27 mouse cellular contexts compared by ENCODE assay signal in genomic region chr6:28521416-28521815, GRCm38 (mm10). TPM values are rescaled to one million over a fixed set of nuclear protein-coding genes. Genes with fewer than 3 reads are reported as not detected.
DNase-seq lines count a peak whose midpoint lies in the region; ATAC-seq and TF ChIP-seq lines count a peak whose summit lies in the region.
"Had no signal": no experiment of that assay in that cellular context is flagged by ENCODE, and none has a peak within 500 bp of the region (broad histone marks: within the 10 kb centered on the region; RNA-seq: fewer than 3 reads in every experiment).

No protein-coding gene starts in this region.

- H3K4me1 ChIP-seq in MEL (ENCODE audit: control insufficient read depth in 1 of 2, insufficient read depth in 2 of 2, low read length in 2 of 2) = peaks cover 7 to 12% of the 10 kb centered on the region in 2 experiments
- H3K4me1 ChIP-seq: embryonic facial prominence, embryonic 13.5 days; forebrain, embryonic 10.5 days had no signal

- TF ChIP-seq RAD21 in MEL (IDR thresholded peaks at IDR 0.05; ENCODE audit: low read depth, low read length) = no peak

- peak; percentile 45; the same call in 1 of the 2 replicates for ATAC-seq in common myeloid progenitor, adult 5-6 weeks (replicated peaks; ENCODE audit: low read depth, poor library complexity, severe bottlenecking)
- peak; percentile 70 for ATAC-seq in megakaryocyte-erythroid progenitor cell, adult 5-6 weeks (replicated peaks; ENCODE audit: low FRiP score, low TSS enrichment, poor library complexity, severe bottlenecking)
- ATAC-seq: activated CD4-positive, CD25-positive, alpha-beta regulatory T cell, adult 4 months; CD4-positive, CD25-positive, alpha-beta regulatory T cell, adult 4 months; forebrain, embryonic 14.5 days; forebrain, embryonic 16.5 days; Patski had no signal

- TF ChIP-seq POLR2A in MEL (IDR thresholded peaks at IDR 0.05; ENCODE audit: control insufficient read depth in 1 of 2, insufficient read depth in 1 of 2, low read depth in 1 of 2, low read length in 2 of 2, poor library complexity in 1 of 2) = no peak

- 0 out of 4 replicates have a peak, but pooled peaks of 1 of the 2 experiments have one; percentile 16 for TF ChIP-seq EP300 in MEL (IDR thresholded peaks at IDR 0.05; ENCODE audit: low read depth in 1 of 2, low read length in 2 of 2)

- peak; percentile 55 for DNase-seq in MEL (ENCODE audit: low read depth, low spot score)
- DNase-seq in thymus, postnatal 14 days = no peak
- DNase-seq in urinary bladder, postnatal 14 days (ENCODE audit: low spot score) = no peak
- DNase-seq: adrenal gland, adult 8-10 months; adrenal gland, postnatal 14 days; adrenal gland, postnatal 36 days; B cell, adult 2 months; cerebellum, adult 11-12 months; cerebellum, adult 2 months; cerebellum, adult 9-10 months; cerebellum, postnatal 10 days; cerebellum, postnatal 25 days; embryo, embryonic 11 days had no signal

- H3K79me2 ChIP-seq in MEL (ENCODE audit: control insufficient read depth, insufficient read depth, low read length, poor library complexity) = 0 out of 2 replicates have a peak, but pooled peaks cover 3% of the 10 kb centered on the region

- no peak overlapping the region for H3K27ac ChIP-seq in MEL (ENCODE audit: control insufficient read depth, low read depth, low read length)
- H3K27ac ChIP-seq: embryonic facial prominence, embryonic 13.5 days; embryonic facial prominence, embryonic 15.5 days; forebrain, embryonic 10.5 days; forebrain, embryonic 12.5 days had no signal

- H3K9me3 ChIP-seq in MEL (replicated peaks; ENCODE audit: insufficient read depth, low read length) = no peaks in the 10 kb centered on the region
- H3K9me3 ChIP-seq: embryonic facial prominence, embryonic 13.5 days; embryonic facial prominence, embryonic 15.5 days; forebrain, embryonic 10.5 days; forebrain, embryonic 12.5 days; G1E had no signal

- TF ChIP-seq CTCF in MEL (IDR thresholded peaks at IDR 0.05 in 2 of 3, conservative IDR thresholded peaks at IDR 0.05 in 1 of 3; ENCODE audit: control insufficient read depth in 1 of 3, insufficient read depth in 1 of 3, low read depth in 2 of 3, low read length in 3 of 3, poor library complexity in 1 of 3, severe bottlenecking in 1 of 3) = no peak

- no peak overlapping the region for H3K9ac ChIP-seq in MEL (ENCODE audit: control insufficient read depth, low read depth, low read length, poor library complexity, severe bottlenecking)
- H3K9ac ChIP-seq: embryonic facial prominence, embryonic 13.5 days; embryonic facial prominence, embryonic 15.5 days; forebrain, embryonic 12.5 days had no signal

- H3K36me3 ChIP-seq in MEL (ENCODE audit: control insufficient read depth in 1 of 2, insufficient read depth in 2 of 2, low read length in 2 of 2) = peaks cover 18 to 59% of the 10 kb centered on the region in 2 experiments

- no peaks in the 10 kb centered on the region for H3K27me3 ChIP-seq in MEL (ENCODE audit: control insufficient read depth in 1 of 2, insufficient read depth in 2 of 2, low read length in 2 of 2)
- H3K27me3 ChIP-seq: CH12.LX; embryonic facial prominence, embryonic 13.5 days; embryonic facial prominence, embryonic 15.5 days; forebrain, embryonic 12.5 days; Patski had no signal

- no peak overlapping the region for H3K4me3 ChIP-seq in MEL (ENCODE audit: control insufficient read depth in 1 of 2, insufficient read depth in 1 of 2, low read depth in 2 of 2, low read length in 2 of 2)
- H3K4me3 ChIP-seq: embryonic facial prominence, embryonic 13.5 days; embryonic facial prominence, embryonic 15.5 days; erythroblast, embryonic 14.5 days; forebrain, embryonic 10.5 days; forebrain, embryonic 12.5 days had no signal

TF ChIP-seq in MEL, 35 proteins besides CTCF, POLR2A, EP300 and RAD21:
- no peak for TF ChIP-seq MYC (IDR thresholded peaks at IDR 0.05; ENCODE audit: low read depth, low read length)
- TF ChIP-seq ETS1 (IDR thresholded peaks at IDR 0.05; ENCODE audit: low read depth, low read length) = 0 out of 2 replicates have a peak, but pooled peaks have one; percentile 39
- 0 out of 2 replicates have a peak, but pooled peaks have one; percentile 22 for TF ChIP-seq GATA1 (IDR thresholded peaks at IDR 0.05; ENCODE audit: low read depth, low read length)
- 0 out of 2 replicates have a peak, but pooled peaks have one; percentile 28 for TF ChIP-seq SIN3A (IDR thresholded peaks at IDR 0.05; ENCODE audit: low read length)
- no peak for TF ChIP-seq MAX (IDR thresholded peaks at IDR 0.05; ENCODE audit: low read length)

RNA-seq across cellular contexts. Expression of gene Snd1, which starts 46.5 kb away (rescaled TPM):
- 192 and 217 TPM in 2 replicates for total RNA-seq in MEL (2012; rRNA removed)
- polyA plus RNA-seq in MEL (2012; ENCODE audit: insufficient read depth in 1 of 2, insufficient read length in 2 of 2, low read depth in 1 of 2, low replicate concordance in 2 of 2, missing spikeins in 1 of 2) = 100 to 1,000 TPM in 1 of 2 experiments, not detected in 1; 280 TPM
- total RNA-seq in common myeloid progenitor, adult 5-6 weeks (2017) = 149 and 176 TPM in 2 replicates
- 65.7 and 94.3 TPM in 2 replicates for total RNA-seq in megakaryocyte-erythroid progenitor cell, adult 5-6 weeks (2014; fragmentation: Nextera tagmentation)
- total RNA-seq in megakaryocyte-erythroid progenitor cell, adult 5-6 weeks (2017) = 80.6 and 188 TPM in 2 replicates
